Mouse (Mus musculus) forebrain, embryonic 14.5 days (tissue): ENCODE data around the gene Tmem51. TPM values are rescaled to one million over a fixed set of nuclear protein-coding genes. Genes with fewer than 3 reads are reported as not detected.

Experiments used
- ATAC-seq: fragments of 200-750 bp; cut with Nextera tagmentation; 2 replicates; pipeline ENCODE4 v1.8.0; 2017; ENCODE audit warnings: mild to moderate bottlenecking, moderate library complexity
- DNase-seq: peaks from one replicate; pipeline ENCODE4 v3.0.0-alpha.2; 2015; ENCODE audit warnings: low spot score
- H3K27ac ChIP-seq: fragments of 300-500 bp; sonication (generic); 2 replicates; pipeline ENCODE4 v1.5.1; 2014; ENCODE audit warnings: low read depth, mild to moderate bottlenecking, control low read depth, low read length, moderate library complexity
- H3K27me3 ChIP-seq: fragments of 300-500 bp; sonication (generic); replicated peaks from 2 replicates; pipeline ENCODE4 v1.6.1; 2014; ENCODE audit warnings: low read length, control low read depth, mixed read lengths; ENCODE audit not compliant: control insufficient read depth, insufficient read depth
- H3K36me3 ChIP-seq: fragments of 300-500 bp; sonication (generic); 2 replicates; pipeline ENCODE4 v1.6.1; 2014; ENCODE audit warnings: low read length, control low read depth; ENCODE audit not compliant: control insufficient read depth, insufficient read depth
- H3K4me1 ChIP-seq: fragments of 300-500 bp; sonication (generic); 2 replicates; pipeline ENCODE4 v1.6.1; 2014; ENCODE audit warnings: antibody characterized with exemption, low read length, control low read depth; ENCODE audit not compliant: control insufficient read depth, insufficient read depth
- H3K4me2 ChIP-seq: fragments of 300-500 bp; sonication (generic); 2 replicates; pipeline ENCODE4 v1.6.1; 2014; ENCODE audit warnings: mild to moderate bottlenecking, control low read depth, low read length
- H3K4me3 ChIP-seq: fragments of 300-500 bp; sonication (generic); 2 replicates; pipeline ENCODE4 v1.5.1; 2014; ENCODE audit warnings: low read depth, low read length, control low read depth
- H3K9ac ChIP-seq: fragments of 300-500 bp; sonication (generic); 2 replicates; pipeline ENCODE4 v1.6.1; 2014; ENCODE audit warnings: mild to moderate bottlenecking, low read length, control low read depth, moderate library complexity
- H3K9me3 ChIP-seq: fragments of 300-500 bp; sonication (generic); replicated peaks from 2 replicates; pipeline ENCODE4 v1.6.1; 2016; ENCODE audit warnings: low read length, control low read depth, mixed read lengths; ENCODE audit not compliant: control insufficient read depth
- WGBS: fragments of 180-500 bp; shearing (Covaris S2); extraction: QIAGEN DNeasy Blood & Tissue Kit; methylation state at CpG from one replicate; pipeline ENCODE4 v1.1.7; 2014; 5-methylcytosine and 5-hydroxymethylcytosine counted together
- polyA plus RNA-seq: library from polyadenylated mRNA; unstranded; fragments of >200 nt; fragmentation: Nextera tagmentation; extraction: Ambion mirVana; gene quantifications from 2 replicates; pipeline ENCODE4 v1.2.1, GENCODE M21; 2014

Tmem51 gene
- polyA plus RNA-seq: 6.2 and 6.5 TPM in 2 replicates

GRCm38 (mm10) chr4:142084131-142084899 is at the start of gene Tmem51:
Gene Tmem51 (minus strand): TSS chr4:142084304.
- Histone ChIP-seq H3K4me1 (peaks cover 6% of the 10 kb centered on the region), H3K9me3 (no peaks in the 10 kb centered on the region), H3K4me3 (peak within 1 kb of the TSS; percentile 53), H3K4me2 (peak within 1 kb of the TSS; percentile 97), H3K27ac (0 out of 2 replicates have a peak within 1 kb of the TSS, but pooled peaks have one; percentile 2), H3K27me3 (peaks cover 31% of the 10 kb centered on the region), H3K36me3 (no peaks in the 10 kb centered on the region), H3K9ac (peak within 1 kb of the TSS; percentile 65)
- peak; percentile 36 for DNase-seq
- peak; percentile 75 for ATAC-seq
- WGBS: under 1% methylated on average over 51 of the region's 52 CpGs

- DNase-seq (peak; percentile 40), ATAC-seq (no peak)
- Histone ChIP-seq H3K36me3 (no peaks in the 10 kb centered on the region), H3K4me2 (no peak overlapping the region), H3K4me1 (no peaks in the 10 kb centered on the region), H3K27me3 (no peaks in the 10 kb centered on the region), H3K9ac (no peak overlapping the region), H3K27ac (0 out of 2 replicates have a peak overlapping the region, but pooled peaks have one; percentile 11), H3K9me3 (no peaks in the 10 kb centered on the region), H3K4me3 (no peak overlapping the region)
- WGBS: 45% methylated on average over 5 of the region's 5 CpGs
Measured at GRCm38 (mm10) chr4:142130162-142130561, 46.1 kb upstream of the Tmem51 start.

- no peaks in the 10 kb centered on the region for H3K9me3 ChIP-seq
- no peak overlapping the region for H3K4me3 ChIP-seq
- H3K27me3 ChIP-seq: no peaks in the 10 kb centered on the region
- ATAC-seq: no peak
- H3K4me2 ChIP-seq: no peak overlapping the region
- WGBS: 88% methylated on average over 6 of the region's 6 CpGs
- no peaks in the 10 kb centered on the region for H3K36me3 ChIP-seq
- DNase-seq: no peak
- no peaks in the 10 kb centered on the region for H3K4me1 ChIP-seq
- no peak overlapping the region for H3K9ac ChIP-seq
- H3K27ac ChIP-seq: no peak overlapping the region
Measured at GRCm38 (mm10) chr4:142127275-142127788, 43.2 kb upstream of the Tmem51 start.

GRCm38 (mm10) chr4:142126641-142127274 is 42.7 kb upstream of the Tmem51 start:
- Histone ChIP-seq H3K4me1 (no peaks in the 10 kb centered on the region), H3K9ac (no peak overlapping the region), H3K4me3 (no peak overlapping the region), H3K9me3 (no peaks in the 10 kb centered on the region), H3K4me2 (no peak overlapping the region), H3K36me3 (no peaks in the 10 kb centered on the region), H3K27ac (no peak overlapping the region), H3K27me3 (no peaks in the 10 kb centered on the region)
- 84% methylated on average over 10 of the region's 10 CpGs for WGBS
- DNase-seq (no peak), ATAC-seq (no peak)

- Histone ChIP-seq H3K27ac (no peak overlapping the region), H3K4me2 (no peak overlapping the region), H3K36me3 (no peaks in the 10 kb centered on the region), H3K9ac (no peak overlapping the region), H3K4me3 (no peak overlapping the region), H3K4me1 (no peaks in the 10 kb centered on the region), H3K27me3 (no peaks in the 10 kb centered on the region), H3K9me3 (no peaks in the 10 kb centered on the region)
- no peak for DNase-seq
- no peak for ATAC-seq
- WGBS: 44% methylated on average over 1 of the region's 1 CpGs
Measured at GRCm38 (mm10) chr4:142121164-142121563, 37.1 kb upstream of the Tmem51 start.

GRCm38 (mm10) chr4:142118522-142118921 is 34.4 kb upstream of the Tmem51 start:
- H3K4me2 ChIP-seq: no peak overlapping the region
- 73% methylated on average over 7 of the region's 7 CpGs for WGBS
- ATAC-seq (no peak), DNase-seq (peak; percentile 27)
- H3K36me3 ChIP-seq: no peaks in the 10 kb centered on the region
- no peak overlapping the region for H3K27ac ChIP-seq
- H3K27me3 ChIP-seq: no peaks in the 10 kb centered on the region
- no peak overlapping the region for H3K4me3 ChIP-seq
- no peaks in the 10 kb centered on the region for H3K4me1 ChIP-seq
- H3K9me3 ChIP-seq: no peaks in the 10 kb centered on the region
- H3K9ac ChIP-seq: no peak overlapping the region

GRCm38 (mm10) chr4:142117993-142118392 is 33.9 kb upstream of the Tmem51 start:
- WGBS: 89% methylated on average over 12 of the region's 12 CpGs
- ATAC-seq (0 out of 2 replicates have a peak, but pooled peaks have one; percentile 29), DNase-seq (no peak)
- H3K36me3 ChIP-seq: no peaks in the 10 kb centered on the region
- H3K4me2 ChIP-seq: no peak overlapping the region
- H3K9me3 ChIP-seq: no peaks in the 10 kb centered on the region
- H3K27me3 ChIP-seq: no peaks in the 10 kb centered on the region
- H3K4me3 ChIP-seq: no peak overlapping the region
- H3K9ac ChIP-seq: no peak overlapping the region
- H3K27ac ChIP-seq: no peak overlapping the region
- H3K4me1 ChIP-seq: no peaks in the 10 kb centered on the region

GRCm38 (mm10) chr4:142113306-142113705 is 29.2 kb upstream of the Tmem51 start:
- H3K9me3 ChIP-seq: no peaks in the 10 kb centered on the region
- no peak for ATAC-seq
- H3K4me3 ChIP-seq: no peak overlapping the region
- no peak overlapping the region for H3K27ac ChIP-seq
- peak; percentile 44 for DNase-seq
- 34% methylated on average over 8 of the region's 8 CpGs for WGBS
- no peaks in the 10 kb centered on the region for H3K4me1 ChIP-seq
- no peaks in the 10 kb centered on the region for H3K27me3 ChIP-seq
- 0 out of 2 replicates have a peak, but pooled peaks cover 3% of the 10 kb centered on the region for H3K36me3 ChIP-seq
- H3K9ac ChIP-seq: no peak overlapping the region
- no peak overlapping the region for H3K4me2 ChIP-seq
